Mouse (Mus musculus) left cerebral cortex, adult 2 months (tissue): ENCODE results near the gene Dzip1. TPM values are rescaled to one million over a fixed set of nuclear protein-coding genes. Genes with fewer than 3 reads are reported as not detected.

ENCODE experiments used
- DNase-seq, 2 experiments: peaks; one replicate each; pipeline ENCODE4 v3.0.0; 2021 to 2022; ENCODE audit warnings: low spot score in 2 of 2, mixed read lengths in 1 of 2; ENCODE audit errors: extremely low spot score in 1 of 2
- H3K27ac ChIP-seq: fragments of 200-600 bp; 2 replicates; pipeline ENCODE4 v1.8.1; 2022
- H3K4me3 ChIP-seq: fragments of 200-600 bp; 2 replicates; pipeline ENCODE4 v1.8.1; 2022
- CTCF ChIP-seq: fragments of 200-600 bp; IDR thresholded peaks from 2 replicates; pipeline ENCODE4 v1.8.1; 2022; ENCODE audit warnings: antibody characterized with exemption, mild to moderate bottlenecking, moderate library complexity
- intact Hi-C: fragments of 180-260 bp; cut with DNase I; formaldehyde crosslinking; loops from one replicate; pipeline ENCODE4 v1.15.1; 2025
- total RNA-seq, 2 experiments: library from RNA; stranded (reverse); gene quantifications; 2 replicates each; pipeline ENCODE4 v1.2.3; 2021

Gene Dzip1
- total RNA-seq, 2 experiments from 2014 or later: 101 to 117 TPM

DNA sequence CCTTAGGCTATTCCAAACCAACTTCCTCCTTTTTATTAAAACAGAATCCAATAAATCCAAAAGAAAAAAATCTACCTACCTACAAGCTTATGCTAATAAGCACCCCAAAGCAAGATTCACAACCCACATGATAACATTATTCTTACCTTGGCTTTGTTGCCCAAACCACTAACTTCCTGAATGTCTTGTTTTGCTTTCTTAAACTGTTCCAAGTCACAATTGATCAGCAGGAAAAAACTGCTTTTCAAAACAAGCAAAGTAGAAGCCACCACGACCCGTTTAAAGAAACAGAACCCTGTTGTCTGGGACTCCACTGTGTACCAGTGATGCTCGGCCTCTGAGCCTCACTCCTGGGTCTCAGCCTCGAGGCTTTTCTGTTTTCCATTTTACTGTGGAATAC, 60.4 kb downstream of the Dzip1 start:
- Histone ChIP-seq H3K4me3 (no peak overlapping the region), H3K27ac (no peak overlapping the region)
- intact Hi-C loops: no loop called here
- no peak for DNase-seq
- no peak for TF ChIP-seq CTCF

DNA sequence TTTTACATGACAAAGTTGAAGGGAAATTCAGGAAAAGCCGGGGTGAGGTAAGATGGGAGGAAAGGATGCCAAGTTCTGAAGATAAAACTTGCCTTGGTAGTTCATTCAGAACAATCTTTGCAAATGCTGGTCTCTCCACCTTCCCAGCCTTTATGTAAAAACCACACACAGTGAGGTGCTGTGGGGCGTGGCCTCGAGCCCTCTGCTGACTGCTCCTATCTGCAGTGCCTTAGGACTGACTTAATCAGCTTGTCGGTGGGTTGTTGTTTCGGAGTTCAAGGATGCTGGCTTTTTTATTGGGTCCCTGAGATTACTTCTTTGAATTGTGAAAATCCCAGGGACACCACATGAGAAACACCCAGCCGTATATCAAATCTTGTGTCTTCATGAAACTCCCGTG, 63.0 kb downstream of the Dzip1 start:
- no peak overlapping the region for H3K4me3 ChIP-seq
- intact Hi-C loops: no loop called here
- no peak for DNase-seq
- no peak for TF ChIP-seq CTCF
- no peak overlapping the region for H3K27ac ChIP-seq

DNA sequence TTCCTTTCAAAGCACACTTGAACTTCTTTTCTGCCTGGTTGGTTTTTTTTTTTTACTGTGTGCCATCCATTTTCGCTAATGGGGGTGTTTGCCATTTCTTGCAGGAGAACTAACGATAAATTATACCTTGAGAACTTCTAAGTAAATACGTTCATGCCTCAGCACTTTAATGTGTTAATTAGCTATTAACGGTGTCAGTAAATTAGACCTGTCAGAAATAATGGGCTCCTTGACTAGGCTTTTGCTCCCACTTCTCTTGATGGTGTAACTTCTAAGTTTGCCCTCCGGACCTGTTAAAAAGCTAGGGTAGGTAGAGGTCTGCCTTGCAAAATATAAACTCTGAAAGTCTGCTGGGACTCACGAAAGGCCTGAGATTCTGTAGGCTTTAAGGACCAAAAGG, 66.9 kb downstream of the Dzip1 start:
- DNase-seq: no peak
- no peak for TF ChIP-seq CTCF
- intact Hi-C loops: loop anchor here (5.0 kb wide), 1 partner anchor 626 kb away; no protein-coding TSS in a partner anchor
- Histone ChIP-seq H3K4me3 (no peak overlapping the region), H3K27ac (peak overlapping the region; percentile 32; the same call in 1 of the 2 replicates)

- peak overlapping the region; percentile 27 for H3K4me3 ChIP-seq
- intact Hi-C loops: loop anchor here (5.0 kb wide), 1 partner anchor 624 kb away; no protein-coding TSS in a partner anchor
These were observed 68.7 kb downstream of the Dzip1 start for GRCm38 (mm10) chr14:118856563-118856962.

DNA sequence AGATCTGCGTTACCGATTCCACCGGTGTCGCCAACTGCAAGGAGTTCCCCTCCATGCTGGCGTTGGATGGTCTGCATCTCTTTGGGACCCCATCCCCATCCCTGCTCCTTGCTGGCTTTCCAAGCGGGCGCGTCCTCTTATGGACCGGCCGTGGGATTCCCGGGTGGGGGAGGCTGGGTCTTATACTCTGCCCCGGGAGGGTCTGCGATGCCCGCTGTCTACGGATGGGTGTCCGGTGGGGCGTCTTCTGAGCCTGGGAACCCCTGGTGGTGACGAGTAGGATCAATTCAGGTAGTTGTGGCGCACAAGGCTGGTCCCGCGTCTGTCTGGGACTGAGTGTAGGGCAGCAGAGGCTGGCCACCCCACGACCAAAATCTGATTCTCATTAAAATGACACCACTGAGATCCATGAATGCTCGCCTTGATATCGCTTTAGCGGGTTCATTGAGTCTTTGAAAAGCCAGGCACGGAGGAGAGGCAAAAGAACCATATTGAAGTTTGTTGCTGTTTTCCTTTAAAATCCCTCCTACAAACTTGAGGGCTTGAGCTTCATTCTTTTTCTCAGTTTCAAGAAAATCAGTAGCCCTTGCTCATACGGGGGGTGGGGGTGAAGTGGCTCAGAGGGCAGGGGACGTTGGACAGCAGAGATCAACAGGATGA, 70.0 kb downstream of the Dzip1 start:
- Histone ChIP-seq H3K27ac (peak overlapping the region; percentile 55), H3K4me3 (peak overlapping the region; percentile 39)
- no peak for DNase-seq
- TF ChIP-seq CTCF: peak; percentile 5
- intact Hi-C loops: loop anchor here (5.0 kb wide), 1 partner anchor 623 kb away; no protein-coding TSS in a partner anchor

More at GRCm38 (mm10) chr14:118856563-118856962, 68.7 kb downstream of the Dzip1 start:
- H3K27ac ChIP-seq: no peak overlapping the region; the same call in 1 of the 2 replicates
- no peak for DNase-seq
- TF ChIP-seq CTCF: no peak

- Histone ChIP-seq H3K27ac (peak overlapping the region; percentile 55), H3K4me3 (peak overlapping the region; percentile 39)
- peak; percentile 45 to 59 for DNase-seq
- intact Hi-C loops: loop anchor here (5.0 kb wide), 1 partner anchor 622 kb away; no protein-coding TSS in a partner anchor
- TF ChIP-seq CTCF: no peak
These were observed 70.7 kb downstream of the Dzip1 start for GRCm38 (mm10) chr14:118854371-118855114.

GRCm38 (mm10) chr14:118851496-118852107, 73.7 kb downstream of the Dzip1 start:
- DNase-seq: no peak
- intact Hi-C loops: no loop called here
- Histone ChIP-seq H3K4me3 (no peak overlapping the region), H3K27ac (no peak overlapping the region)
- no peak for TF ChIP-seq CTCF

GRCm38 (mm10) chr14:118850696-118851035, 74.6 kb downstream of the Dzip1 start:
- no peak for DNase-seq
- H3K27ac ChIP-seq: no peak overlapping the region
- no peak for TF ChIP-seq CTCF
- no peak overlapping the region for H3K4me3 ChIP-seq
- intact Hi-C loops: no loop called here

- intact Hi-C loops: no loop called here
- no peak overlapping the region for H3K27ac ChIP-seq
- H3K4me3 ChIP-seq: no peak overlapping the region
- TF ChIP-seq CTCF: no peak
- DNase-seq: no peak
These were observed 75.1 kb downstream of the Dzip1 start for GRCm38 (mm10) chr14:118850011-118850695.

GRCm38 (mm10) chr14:118848171-118848570, 77.1 kb downstream of the Dzip1 start:
- DNase-seq: no peak
- intact Hi-C loops: no loop called here
- no peak overlapping the region for H3K4me3 ChIP-seq
- TF ChIP-seq CTCF: no peak
- H3K27ac ChIP-seq: no peak overlapping the region

GRCm38 (mm10) chr14:118846834-118847233, 78.4 kb downstream of the Dzip1 start:
- H3K4me3 ChIP-seq: no peak overlapping the region
- TF ChIP-seq CTCF: no peak
- no peak overlapping the region for H3K27ac ChIP-seq
- intact Hi-C loops: no loop called here
- no peak for DNase-seq
